Mouse (Mus musculus) cerebellum, adult 2 months (tissue): Measurements from ENCODE around the gene Npb.

Experiments
- CTCF ChIP-seq: fragments of 200-500 bp; IDR thresholded peaks from 2 replicates; pipeline ENCODE4 v1.5.1; 2011; ENCODE audit warnings: low read depth, mild to moderate bottlenecking, control low read depth, low read length, moderate library complexity, borderline replicate concordance; ENCODE audit not compliant: insufficient read depth
- POLR2A ChIP-seq: fragments of 200-500 bp; IDR thresholded peaks from 2 replicates; pipeline ENCODE4 v1.6.1; 2011; ENCODE audit warnings: low read length, control low read depth, borderline replicate concordance; ENCODE audit not compliant: insufficient read depth

DNA sequence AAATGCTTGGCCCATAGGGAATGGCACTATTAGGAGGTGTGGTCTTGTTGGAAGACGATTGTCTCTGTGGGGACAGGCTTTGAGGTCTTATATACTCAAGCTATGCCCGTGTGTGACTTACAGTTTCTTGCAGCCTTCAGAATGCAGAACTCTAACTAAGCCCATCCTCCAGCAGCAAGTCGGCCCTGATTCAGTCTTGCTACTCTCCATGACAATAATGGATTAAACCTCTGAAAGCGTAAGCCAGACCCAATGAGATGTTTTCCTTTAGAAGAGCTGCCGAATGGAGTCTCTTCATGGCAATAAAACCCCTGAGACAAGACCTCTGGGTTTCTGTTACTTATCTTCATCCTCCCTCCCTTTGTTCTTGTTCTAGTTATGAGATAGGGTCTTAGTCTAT lies 26.5 kb downstream of the Npb start:
- no peak for TF ChIP-seq CTCF
- no peak for TF ChIP-seq POLR2A
